Mouse (Mus musculus) R1 (cell line): ENCODE measurements around the gene Flad1.

Experiments used
- DNase-seq: peaks from one replicate; pipeline ENCODE4 v3.0.0-alpha.2; 2018; ENCODE audit warnings: low read depth, low spot score

Flad1 gene

DNA sequence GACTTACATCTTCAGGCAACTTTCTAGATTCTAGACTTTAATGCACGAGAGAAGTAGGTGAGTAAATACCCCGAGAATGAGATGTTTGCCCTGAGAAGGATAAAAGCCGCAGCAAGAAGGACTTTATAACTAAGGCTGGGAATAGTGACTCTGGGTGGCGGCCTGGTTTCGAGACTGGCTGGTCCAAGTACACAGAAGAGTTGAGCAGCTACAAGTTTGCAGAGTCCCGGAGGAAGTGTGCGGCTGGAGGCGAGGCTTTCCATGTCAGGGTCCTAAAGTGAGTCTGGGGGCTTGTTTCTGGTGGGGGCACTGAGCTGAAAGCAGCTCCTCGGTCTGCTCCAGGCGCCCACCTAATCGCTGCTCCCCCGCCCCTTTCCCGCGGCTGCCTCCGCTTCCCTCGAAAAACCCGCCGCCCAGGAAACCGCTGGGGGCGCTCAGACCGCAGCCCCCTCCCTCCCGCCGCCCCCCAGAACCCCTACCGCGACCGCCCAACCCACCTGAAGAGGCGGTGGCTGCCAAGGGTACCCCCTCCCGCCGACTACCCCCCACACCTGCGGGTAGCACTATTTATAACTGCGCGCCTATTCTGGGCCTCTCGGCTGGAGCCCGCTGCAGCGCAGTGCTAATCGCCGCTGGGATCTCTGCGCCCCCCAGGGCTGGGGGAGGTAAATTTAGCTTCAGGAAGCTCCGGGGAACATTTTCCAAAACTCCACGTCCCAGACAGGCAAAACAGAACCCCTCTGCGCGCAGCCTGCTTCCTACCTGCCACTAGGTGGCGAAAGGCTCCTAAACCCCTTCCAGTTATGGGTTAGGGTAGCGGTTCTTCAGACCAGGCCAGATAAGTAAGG, 15.6 kb downstream of the Flad1 start:
- peak; percentile 90 for DNase-seq

DNA sequence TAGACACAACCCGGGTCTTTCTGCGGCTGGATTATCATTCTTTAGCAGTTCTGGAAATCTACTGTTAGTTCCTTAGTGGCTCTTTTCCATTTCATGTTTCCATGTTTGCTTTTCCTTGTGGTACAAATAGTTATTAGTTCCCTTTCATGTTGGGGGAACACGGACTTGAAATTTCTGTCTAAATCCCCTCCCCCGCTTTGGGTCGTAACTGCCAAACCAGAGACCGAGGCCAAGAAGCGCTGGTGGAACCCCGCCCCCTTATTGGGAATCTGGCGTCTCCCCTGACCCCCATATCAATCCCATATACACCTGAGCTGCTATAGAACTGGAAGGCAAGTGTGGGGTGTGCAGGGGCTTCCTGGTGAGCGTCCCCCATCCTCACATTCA, 16.3 kb downstream of the Flad1 start:
- no peak for DNase-seq

DNA sequence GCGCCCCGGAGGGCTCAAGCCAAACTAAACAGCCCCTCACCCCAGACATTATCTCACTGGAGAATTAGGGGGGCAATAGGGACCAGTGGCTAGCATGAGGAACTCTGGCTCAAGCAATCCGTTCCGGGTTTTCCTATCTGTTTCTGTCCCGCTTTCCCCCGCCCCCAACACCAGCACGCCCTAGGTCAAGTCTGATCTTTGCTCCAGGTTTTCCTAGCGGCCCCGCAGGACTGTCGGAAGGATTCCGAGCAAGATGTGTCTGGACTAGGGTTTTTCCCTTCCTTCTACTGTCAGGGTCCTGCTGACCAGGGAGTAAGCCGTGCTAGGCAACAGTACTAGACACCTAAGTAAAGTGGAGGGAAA, 16.8 kb downstream of the Flad1 start:
- peak; percentile 97 for DNase-seq

DNA sequence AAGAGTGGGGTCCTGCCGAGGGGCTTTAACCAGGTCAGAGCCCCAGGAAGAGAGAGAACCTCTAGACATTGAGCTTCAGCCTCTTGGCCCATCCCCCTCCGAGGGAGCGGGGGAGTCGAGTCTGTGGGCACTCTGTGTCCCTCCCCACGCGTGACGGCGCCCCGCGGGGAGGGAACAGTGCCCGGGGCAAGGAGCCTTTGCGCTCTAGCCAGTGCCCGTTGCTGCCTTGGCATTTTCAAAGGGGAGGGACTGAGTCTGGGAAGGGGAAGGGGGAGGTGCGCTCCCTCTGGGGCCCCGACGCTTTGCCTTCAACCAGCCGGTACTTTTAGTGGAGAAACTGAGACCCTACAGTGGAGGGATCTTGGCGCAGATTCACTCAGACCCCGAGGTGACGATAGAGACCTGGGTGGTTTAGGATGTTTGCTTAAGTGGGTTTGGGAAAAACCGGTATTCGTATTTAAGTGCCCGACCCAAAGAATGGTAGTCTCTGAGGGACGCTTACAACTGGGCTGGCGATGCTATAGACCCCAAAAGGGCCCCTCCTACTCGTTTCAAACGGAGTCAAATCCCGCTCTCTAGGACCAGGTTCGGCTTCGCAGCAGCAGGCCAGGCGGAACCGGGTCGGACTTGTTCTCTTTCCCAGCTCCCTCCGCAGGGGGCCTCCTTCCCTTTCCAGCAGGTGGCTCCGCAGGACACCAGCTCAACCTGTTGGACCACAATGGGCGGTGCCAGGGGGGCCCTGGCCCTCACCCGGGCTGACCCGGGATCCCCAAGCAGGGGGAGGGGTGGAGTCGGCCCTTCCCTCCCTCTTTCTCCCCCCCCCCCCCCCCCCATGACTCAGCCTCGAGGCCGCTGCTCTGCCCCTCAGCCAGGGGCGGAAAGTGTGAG, 17.4 kb downstream of the Flad1 start, which contains the start of gene Zbtb7b:
Gene Zbtb7b (minus strand): TSS at position 771 of the 888 bp plus-strand sequence.
- DNase-seq, result peak; percentile 85

DNA sequence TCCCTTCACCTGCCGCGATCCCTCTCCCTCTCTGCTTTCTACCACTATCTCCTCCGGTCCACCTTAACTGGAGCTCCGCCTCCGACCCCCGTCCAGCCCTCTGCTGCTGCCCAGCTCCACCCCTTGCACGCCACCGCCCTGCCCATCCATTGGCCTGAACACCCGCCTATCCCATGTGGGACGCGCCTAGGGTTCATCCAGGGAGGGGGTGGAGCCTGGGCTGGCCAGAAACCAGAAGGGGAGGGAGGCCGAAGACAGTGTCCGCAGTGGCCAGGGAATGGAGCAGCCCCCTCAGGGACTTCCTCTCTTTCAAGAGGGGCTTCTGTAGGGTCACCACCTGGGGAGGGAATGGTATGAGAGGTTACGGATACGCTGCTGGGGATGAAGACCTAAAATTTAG, 18.1 kb downstream of the Flad1 start:
- DNase-seq, result peak; percentile 99

DNA sequence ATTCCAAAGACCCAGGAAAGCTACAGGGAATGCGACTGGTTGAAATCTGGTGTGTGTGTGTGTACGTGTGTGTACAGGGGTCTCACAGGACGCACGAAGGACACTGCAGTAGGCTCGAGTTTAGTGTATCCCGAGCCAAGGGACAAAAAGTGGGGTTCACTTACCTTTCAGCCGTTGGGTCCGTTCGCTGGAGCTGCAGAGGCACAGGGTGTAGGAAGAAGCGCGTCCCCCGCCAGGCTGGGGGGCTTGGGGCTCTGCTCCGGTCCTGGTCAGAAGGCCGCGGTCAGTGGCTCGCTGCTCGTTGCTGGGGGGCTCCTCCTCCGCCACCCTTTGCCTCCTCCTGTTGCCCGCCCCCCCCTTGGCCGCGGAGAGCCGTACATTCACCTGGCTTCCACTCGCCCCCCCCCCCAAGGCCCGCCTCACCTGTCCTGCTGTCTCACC, 18.8 kb downstream of the Flad1 start:
- no peak for DNase-seq

DNA sequence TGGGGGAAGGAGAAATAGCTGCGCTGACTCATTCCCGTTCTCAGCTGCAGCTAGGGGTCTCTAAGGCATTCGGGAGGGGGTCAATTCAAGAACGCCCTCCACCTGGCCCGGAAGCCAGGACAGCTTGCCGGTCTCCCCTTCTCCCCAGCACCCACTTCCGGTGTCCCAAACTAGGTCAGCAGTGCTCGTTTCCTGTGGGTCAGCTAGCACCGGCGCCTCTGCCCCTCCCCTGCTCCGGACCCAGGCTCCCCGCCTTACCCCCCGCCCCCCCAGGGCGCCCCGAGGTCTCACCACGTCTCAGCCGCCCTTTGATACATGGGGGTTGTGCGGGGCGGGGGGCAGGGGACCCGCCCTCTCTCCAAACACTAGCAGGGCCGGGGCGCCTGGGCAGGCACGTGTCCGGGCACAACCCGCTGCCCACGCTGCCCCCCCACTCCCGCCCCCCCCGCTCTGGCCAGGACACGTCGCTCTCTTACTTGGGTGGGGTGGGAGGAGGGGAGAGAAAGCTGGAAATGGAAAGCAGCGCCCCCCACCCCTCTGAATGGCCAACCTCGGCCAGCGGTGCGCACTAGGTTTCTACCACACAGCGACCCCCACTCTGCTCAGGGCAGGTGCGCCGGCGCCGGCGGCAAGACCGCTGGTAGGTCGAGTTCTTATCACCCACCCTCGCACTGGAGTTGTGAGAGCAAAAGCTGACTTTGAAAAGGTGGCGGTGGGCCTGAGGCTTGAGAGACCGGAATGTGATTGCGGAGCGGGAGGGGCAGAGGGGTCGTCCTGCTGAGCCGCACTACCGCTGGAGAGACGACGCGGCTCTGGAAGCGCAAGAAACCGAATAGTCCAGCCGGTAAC, 19.8 kb downstream of the Flad1 start:
- DNase-seq, result peak; percentile 51

DNA sequence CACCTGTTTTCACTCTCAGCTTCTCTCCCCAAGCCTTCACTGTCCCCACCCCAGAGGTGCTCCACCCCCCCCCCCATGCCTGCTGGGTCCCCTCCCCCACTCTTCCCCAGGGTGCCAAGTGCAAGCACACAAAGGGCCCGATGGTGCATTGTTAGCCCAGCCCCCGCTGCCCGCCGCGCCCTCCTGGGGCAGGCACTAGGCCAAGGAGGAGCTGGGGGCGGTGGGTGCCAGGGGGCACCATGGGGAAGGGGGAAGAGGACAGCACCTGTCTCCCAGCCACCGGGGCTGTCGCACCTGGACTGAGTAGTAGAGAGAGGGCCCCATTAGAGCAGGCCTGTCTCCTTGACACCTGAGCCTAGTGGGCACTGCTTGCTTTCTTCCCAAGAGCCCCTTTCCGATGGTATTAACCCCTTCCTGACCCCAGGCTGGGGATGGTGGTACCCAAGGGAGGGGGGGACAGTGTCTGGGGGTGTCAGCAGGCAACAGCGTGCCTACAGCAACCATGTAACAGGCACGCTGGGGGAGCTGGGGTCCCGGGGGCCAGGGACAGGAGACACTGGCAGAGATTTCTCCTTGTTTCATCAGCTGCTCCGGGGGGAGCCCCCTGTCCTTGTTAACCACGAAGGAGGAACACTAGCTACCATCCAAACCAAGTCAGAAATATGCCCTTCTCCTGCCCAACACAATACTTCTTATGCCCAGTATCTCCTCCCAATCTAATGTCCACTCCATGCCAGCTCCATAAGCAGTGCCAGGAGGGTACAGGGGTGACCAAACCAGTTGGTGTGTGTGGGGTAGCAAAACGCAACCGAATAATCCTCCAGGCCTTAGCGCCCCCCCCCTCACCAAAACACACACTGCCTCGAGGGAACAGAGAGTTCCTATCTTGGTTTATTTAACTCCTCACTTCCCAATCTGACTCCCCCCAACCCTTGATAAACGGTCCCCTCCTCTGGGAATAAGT, 20.7 kb downstream of the Flad1 start:
- no peak for DNase-seq

DNA sequence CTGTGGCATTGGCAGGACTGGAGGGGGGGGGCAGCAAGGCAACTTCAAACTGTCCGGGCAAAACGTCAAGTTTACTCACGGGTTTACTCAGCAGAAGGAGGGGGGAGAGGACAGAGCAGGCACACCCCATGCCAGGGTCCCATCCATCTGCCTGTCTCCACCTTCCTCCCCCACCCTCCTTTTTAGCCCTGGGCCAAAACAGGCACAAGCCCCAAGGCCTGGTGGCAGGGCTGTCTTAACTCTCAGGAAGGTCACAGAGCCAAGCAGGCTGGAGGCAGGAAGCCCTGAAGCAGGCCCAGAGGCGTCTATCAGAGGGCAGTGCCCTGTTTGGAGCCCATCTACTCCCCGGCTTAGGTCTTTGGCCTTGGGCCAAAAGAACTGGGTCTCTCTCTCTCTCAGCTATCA, 21.6 kb downstream of the Flad1 start:
- DNase-seq, result no peak

DNA sequence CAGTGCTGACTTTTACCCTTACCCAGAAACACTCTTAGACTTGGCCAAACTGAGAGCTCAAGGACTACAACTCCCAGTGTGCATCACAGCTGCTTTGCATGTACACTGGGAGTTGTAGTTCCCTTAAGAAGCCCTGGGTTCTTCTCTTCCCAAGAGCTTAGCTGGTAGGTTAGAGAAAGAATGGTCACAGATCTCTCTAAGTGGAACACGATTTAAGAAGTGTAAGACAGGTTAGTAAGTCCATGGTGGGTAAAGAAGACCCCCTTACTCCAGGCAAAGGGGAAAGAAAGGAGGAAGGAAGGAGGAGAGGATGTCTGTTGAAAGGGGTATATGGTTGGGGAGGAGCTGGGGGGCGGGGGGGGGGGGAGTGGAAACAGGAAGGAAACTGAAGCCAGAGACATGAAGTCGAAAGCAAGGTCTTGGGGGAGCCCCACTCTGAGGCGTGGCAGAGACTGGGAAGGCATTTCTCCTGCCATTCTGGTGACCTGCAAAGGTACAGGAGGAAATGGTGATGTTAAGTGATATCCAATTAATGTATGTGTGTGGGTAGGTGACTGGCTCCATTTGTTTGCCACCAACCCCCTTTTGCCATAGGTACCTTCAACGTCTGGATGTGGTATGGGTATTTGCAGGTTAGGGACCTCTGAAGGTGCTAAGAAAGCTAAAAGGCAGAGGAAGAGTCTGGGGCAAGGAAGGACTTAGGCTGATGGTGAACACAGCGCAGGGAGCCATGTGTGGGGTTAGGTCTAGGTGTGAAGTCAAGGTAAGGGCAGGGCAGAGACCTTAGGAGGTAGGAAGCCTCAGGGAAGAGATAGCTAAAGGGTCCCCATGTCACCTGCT, 22.5 kb downstream of the Flad1 start:
- DNase-seq, result peak; percentile 62

DNA sequence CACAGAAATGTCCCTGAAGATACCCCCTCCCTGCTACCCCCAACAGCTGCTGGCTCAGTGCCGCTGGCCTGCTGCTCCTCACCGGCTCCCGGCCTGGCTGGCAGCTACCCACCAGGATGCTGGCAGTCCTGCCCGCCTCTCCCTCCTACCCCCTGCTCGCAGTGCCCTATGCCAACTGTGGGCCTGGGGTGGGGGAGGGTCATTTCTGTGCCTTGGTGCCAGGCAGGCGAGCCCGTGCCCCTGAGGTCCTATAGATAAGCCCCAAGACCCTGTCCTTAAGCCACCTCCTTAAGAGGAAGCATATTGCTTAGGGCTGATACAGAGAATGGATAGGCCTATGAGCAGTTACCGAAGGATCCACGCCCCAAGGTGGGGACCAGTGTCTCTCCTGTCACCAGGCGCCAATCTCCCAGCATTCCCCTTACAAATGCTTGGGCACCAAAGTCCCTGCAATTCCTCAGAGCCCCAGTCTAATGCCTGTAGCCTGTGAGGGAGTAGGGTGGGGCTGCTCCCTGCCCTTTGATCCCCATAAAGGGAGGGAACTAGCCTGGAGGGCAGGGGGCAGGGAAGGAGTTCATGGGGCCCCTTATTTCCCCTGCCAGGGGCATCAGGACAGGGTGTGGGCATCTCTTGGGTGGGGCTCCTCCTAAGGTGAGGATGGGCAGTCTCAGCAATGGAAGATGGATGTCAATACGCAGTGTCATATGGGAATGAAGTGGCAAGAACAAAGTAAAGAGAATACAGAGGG, 23.4 kb downstream of the Flad1 start:
- DNase-seq, result no peak

DNA sequence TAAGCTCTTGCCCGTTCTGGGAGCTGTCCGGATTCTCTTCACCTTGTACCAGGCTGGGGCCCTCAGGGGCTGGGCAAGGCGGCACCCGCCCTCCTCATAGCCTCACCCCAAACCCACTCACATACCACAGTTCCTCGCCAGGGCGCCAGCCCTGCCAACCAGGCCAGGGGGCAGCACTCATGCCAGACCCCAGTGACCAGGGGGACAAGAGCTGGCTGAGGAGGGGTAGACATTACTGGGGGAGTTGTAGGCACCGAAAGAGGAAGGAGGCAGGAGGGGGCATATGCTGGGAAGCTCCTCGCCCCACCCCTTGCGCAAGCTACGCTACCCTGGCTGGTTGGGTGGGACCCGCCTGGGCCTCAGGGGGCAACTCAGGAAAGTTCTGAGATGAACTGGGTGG, 24.0 kb downstream of the Flad1 start:
- DNase-seq, result no peak

DNA sequence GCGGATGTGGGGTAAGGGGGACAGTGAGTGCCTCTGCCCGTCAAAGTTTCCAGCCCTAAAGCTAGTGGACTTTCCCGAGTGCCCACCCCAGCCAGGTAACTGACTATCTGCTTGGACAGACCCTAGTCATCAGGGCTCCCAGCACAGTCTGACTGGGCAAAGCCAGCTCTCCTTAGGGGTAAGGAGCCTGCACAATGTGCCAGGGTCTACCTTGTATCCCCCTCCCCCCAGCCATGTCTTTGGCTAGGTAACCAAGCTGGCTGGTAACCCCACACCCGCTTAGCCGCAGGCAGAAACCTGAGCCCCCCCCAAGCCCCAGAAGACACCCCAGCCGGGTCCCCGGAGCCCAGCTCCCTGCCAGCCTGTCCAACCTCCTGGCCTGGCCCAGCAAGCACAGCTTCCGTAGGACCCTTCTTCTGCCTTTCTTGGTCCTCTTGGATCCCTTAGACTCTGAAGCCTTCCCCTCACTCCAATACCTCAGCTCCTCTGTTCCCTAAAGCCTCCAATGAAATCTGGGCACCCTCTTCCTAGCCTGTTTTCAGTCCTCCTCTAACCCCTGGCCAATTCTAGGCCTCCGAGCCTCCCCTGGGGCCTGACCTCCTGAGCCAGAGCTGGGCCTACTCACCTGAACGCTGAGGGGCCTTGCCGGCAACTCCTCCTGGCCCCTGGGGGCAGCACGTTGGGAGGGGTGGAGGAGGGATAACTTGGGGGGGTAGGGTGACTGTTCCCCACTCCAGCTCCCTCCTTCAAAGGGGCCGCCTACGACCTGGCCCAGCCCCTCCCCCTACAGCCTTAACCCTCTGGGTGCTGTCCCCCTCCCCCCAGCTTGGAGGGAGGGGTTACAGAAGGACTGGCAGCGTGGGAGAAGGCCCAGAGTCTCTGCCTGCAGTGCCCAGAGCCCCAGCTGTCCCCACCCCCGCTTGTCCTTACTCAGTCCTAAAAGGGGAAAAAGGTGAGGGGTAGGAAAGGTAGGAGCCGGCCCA, 24.9 kb downstream of the Flad1 start:
- no peak for DNase-seq

DNA sequence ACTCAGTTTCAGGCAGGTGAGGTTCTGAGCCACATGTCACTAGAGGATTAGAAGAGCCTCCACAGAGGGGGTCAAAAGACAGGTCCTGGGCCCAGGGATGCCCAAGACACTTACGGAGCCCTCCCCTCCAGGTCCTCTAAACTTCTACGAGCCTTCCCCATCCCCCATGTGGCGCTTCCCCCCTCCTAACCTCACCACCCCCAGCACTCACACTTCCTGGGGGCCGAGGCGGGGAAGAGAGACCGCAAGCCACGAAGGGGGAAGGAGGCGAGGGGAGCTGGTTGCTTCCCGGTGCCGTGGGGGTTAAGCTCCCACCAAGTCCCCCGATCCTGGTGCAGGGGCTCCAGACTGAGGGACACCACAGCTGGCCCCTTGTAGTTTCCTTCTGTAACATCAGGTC, 26.2 kb downstream of the Flad1 start:
- no peak for DNase-seq

DNA sequence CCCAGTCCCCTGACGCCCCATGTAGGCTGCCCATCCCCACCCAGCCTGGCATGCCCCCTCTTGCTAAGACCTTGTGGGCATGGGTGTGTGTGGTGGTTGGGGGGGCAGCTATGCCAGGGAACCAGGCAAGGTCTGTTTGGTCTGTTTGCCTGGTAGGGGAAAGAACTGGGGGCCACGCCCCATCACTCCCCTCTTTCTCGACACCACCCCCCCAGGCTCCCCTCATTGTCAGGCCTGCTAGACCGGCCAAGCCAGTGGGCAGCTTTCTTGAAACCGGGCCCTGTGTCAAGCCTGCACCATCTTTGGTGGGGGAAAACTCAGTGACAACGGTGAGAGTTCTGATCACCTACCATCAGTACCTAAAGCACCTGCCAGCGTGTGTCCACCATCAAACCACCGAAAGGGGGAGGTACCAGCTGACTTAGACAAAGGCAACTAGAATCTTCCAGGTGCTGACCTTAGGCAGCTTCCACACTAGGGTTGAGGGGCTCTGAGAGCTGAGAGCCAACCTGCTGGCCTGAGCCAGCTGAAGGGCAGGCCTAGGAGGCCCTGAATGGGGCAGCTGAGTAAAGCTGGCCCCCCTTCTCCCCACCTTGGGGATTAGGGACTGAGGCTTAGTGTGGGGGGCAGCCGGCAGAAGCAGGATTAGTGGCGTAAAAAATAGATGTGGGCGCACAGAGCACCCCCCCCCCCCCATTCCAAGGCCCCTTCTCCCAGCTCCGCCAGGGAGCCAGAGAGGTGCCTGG, 27.2 kb downstream of the Flad1 start:
- DNase-seq, result no peak

DNA sequence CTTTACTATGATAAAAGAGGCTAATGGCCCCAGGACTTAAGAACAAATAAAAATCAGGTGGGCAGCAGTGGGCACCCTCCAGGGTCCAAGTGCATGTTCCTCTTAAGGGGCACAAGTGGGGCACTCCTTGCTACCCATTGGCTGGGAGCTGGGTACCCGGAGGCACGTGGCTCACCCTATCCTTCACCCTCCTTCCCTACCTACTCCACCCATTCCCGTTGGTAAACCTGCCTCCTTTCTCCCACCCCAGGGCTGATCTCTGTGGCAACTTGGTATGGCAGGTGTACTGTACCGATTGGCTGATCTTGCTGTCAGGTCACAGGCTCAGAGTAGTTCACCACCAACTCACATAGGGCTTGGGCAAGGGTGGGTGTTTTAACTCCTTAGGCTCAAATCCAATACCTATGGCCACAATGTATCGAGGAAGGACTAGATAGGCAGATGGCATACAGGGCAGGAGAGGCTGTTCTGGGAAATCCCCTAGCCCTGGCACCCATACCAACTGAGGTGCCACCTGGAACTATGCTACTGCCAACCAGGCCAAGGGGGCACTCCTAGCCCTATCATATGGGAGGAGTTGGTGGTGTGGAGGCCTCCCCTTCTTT, 27.9 kb downstream of the Flad1 start:
- DNase-seq, result no peak

DNA sequence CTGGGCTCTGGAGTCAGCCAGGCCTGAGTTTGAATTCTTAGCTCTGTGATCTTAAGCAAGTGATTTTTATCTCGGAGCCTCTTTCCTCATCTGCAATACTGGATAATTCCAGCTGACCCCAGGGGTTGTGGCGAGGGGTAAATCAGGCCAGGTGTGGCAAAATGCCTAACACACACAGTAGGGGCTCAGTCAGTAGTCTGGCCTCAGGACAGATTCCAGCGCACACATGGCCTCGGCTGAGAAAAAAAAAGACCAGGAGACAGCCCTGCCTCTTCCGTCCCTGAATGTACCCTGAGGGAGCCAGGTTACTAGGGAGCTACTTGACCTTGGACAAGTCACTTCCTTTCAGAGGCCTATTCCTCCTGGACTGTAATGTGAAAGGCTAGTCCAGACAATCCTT, 28.7 kb downstream of the Flad1 start:
- DNase-seq, result peak; percentile 91
